Mouse (Mus musculus) limb, embryonic 12.5 days (tissue): ENCODE results near the gene Gm10198. TPM values are rescaled to one million over a fixed set of nuclear protein-coding genes. Genes with fewer than 3 reads are reported as not detected.

Experiments
- ATAC-seq: fragments of 200-750 bp; cut with Nextera tagmentation; 2 replicates; pipeline ENCODE4 v1.8.0; 2017; ENCODE audit warnings: low read depth, moderate TSS enrichment; ENCODE audit not compliant: insufficient number of reproducible peaks, insufficient read depth, low FRiP score, low TSS enrichment
- H3K27ac ChIP-seq: fragments of 300-500 bp; sonication (generic); 2 replicates; pipeline ENCODE4 v1.5.1; 2016; ENCODE audit warnings: mild to moderate bottlenecking, moderate library complexity
- H3K27me3 ChIP-seq: fragments of 300-500 bp; sonication (generic); 2 replicates; pipeline ENCODE4 v1.6.1; 2016; ENCODE audit warnings: mild to moderate bottlenecking, moderate library complexity
- H3K36me3 ChIP-seq: fragments of 300-500 bp; sonication (generic); 2 replicates; pipeline ENCODE4 v1.6.1; 2016; ENCODE audit warnings: mild to moderate bottlenecking, moderate library complexity
- H3K4me1 ChIP-seq: fragments of 300-500 bp; sonication (generic); replicated peaks from 2 replicates; pipeline ENCODE4 v1.6.1; 2016
- H3K4me2 ChIP-seq: fragments of 300-500 bp; sonication (generic); 2 replicates; pipeline ENCODE4 v1.6.1; 2016; ENCODE audit warnings: mild to moderate bottlenecking, moderate library complexity
- H3K4me3 ChIP-seq: fragments of 300-500 bp; sonication (generic); replicated peaks from 2 replicates; pipeline ENCODE4 v1.5.1; 2016; ENCODE audit warnings: mild to moderate bottlenecking
- H3K9ac ChIP-seq: fragments of 300-500 bp; sonication (generic); replicated peaks from 2 replicates; pipeline ENCODE4 v1.6.1; 2016; ENCODE audit warnings: mild to moderate bottlenecking, moderate library complexity
- H3K9me3 ChIP-seq: fragments of 300-500 bp; sonication (generic); 2 replicates; pipeline ENCODE4 v1.6.1; 2016; ENCODE audit warnings: mild to moderate bottlenecking, moderate library complexity
- WGBS: fragments of 180-500 bp; shearing (Covaris S2); methylation state at CpG from one replicate; pipeline ENCODE4 v1.1.7; 2016; 5-methylcytosine and 5-hydroxymethylcytosine counted together
- polyA plus RNA-seq: library from polyadenylated mRNA; unstranded; fragments of >200 nt; fragmentation: Nextera tagmentation; extraction: Ambion mirVana; gene quantifications from 2 replicates; pipeline ENCODE4 v1.2.1, GENCODE M21; 2016

Gm10198 gene
- polyA plus RNA-seq, 1 experiment from 2014 or later = not detected

- no peak overlapping the region for H3K4me2 ChIP-seq
- WGBS = 91% methylated on average over 7 of the region's 7 CpGs
Observed at GRCm38 (mm10) chr13:111598111-111598510, 5.5 kb downstream of the Gm10198 start.

GRCm38 (mm10) chr13:111601383-111601782 lies 8.8 kb downstream of the Gm10198 start:
- no peak overlapping the region for H3K4me3 ChIP-seq
- H3K4me2 ChIP-seq = no peak overlapping the region
- no peak overlapping the region for H3K27ac ChIP-seq
- no peaks in the 10 kb centered on the region for H3K9me3 ChIP-seq
- no peaks in the 10 kb centered on the region for H3K4me1 ChIP-seq
- H3K9ac ChIP-seq = no peak overlapping the region
- no peaks in the 10 kb centered on the region for H3K27me3 ChIP-seq
- WGBS = 69% methylated on average over 4 of the region's 4 CpGs
- ATAC-seq = no peak
- H3K36me3 ChIP-seq = no peaks in the 10 kb centered on the region

More at GRCm38 (mm10) chr13:111598111-111598510, 5.5 kb downstream of the Gm10198 start:
- Histone ChIP-seq H3K9ac (no peak overlapping the region), H3K36me3 (no peaks in the 10 kb centered on the region), H3K4me1 (no peaks in the 10 kb centered on the region), H3K9me3 (no peaks in the 10 kb centered on the region), H3K4me3 (no peak overlapping the region), H3K27ac (no peak overlapping the region), H3K27me3 (no peaks in the 10 kb centered on the region)
- ATAC-seq = no peak

GRCm38 (mm10) chr13:111604826-111605225 lies 12.2 kb downstream of the Gm10198 start:
- Histone ChIP-seq H3K4me3 (no peak overlapping the region), H3K27ac (no peak overlapping the region), H3K9me3 (no peaks in the 10 kb centered on the region), H3K4me2 (no peak overlapping the region), H3K9ac (no peak overlapping the region), H3K4me1 (no peaks in the 10 kb centered on the region), H3K36me3 (no peaks in the 10 kb centered on the region), H3K27me3 (no peaks in the 10 kb centered on the region)
- 90% methylated on average over 5 of the region's 5 CpGs for WGBS
- ATAC-seq = no peak

DNA sequence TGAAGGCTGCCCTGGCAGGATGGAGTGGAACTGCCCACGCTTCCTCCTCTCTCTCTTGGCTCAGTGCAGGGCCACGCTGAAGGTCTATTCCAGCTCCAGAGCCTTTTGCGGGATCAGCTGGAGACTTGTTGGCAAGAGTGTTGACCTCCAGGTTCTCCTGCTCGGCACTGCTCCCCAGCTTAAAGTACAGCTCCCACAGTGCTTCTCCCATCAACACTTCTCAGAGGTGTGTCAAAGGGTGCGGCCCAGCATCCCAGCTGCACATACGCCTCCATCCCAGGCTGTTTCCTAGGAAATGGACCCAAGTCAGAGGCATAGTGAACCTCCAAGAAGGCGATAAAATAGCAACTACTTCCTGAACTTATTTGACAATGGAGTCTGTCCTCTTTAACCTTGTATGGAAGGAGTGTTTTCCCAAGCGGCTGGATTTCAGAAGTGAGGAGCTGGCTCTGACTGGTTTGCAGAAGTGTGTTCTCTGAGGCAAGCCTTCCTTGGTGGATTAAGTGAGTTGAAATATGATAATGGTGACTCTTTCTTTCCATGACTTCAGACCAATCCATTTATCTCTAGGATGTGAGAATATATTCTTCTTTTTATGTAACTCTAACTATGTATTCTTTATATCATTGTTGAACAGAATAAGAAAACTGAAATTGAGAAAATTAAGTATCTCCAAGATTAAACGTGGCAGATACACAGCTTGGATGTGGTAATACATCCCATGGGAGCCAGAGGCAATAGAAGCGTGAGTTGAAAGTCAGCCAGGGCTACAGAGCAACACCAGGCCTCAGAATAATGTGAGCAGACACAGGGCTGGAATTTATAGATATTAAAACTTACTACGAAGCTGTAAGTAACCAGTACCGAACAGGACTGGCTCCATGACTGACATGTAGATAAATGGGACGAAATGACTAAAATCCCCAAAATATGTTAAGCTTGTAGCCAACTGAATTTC lies 23.9 kb downstream of the Gm10198 start:
- WGBS = 76% methylated on average over 13 of the region's 13 CpGs
- ATAC-seq = no peak
- Histone ChIP-seq H3K36me3 (no peaks in the 10 kb centered on the region), H3K4me2 (no peak overlapping the region), H3K27me3 (no peaks in the 10 kb centered on the region), H3K9me3 (no peaks in the 10 kb centered on the region), H3K9ac (no peak overlapping the region), H3K4me1 (no peaks in the 10 kb centered on the region; the same call in 1 of the 2 replicates), H3K4me3 (no peak overlapping the region), H3K27ac (no peak overlapping the region)

GRCm38 (mm10) chr13:111620433-111620832 lies 27.8 kb downstream of the Gm10198 start:
- H3K36me3 ChIP-seq = no peaks in the 10 kb centered on the region
- H3K9ac ChIP-seq = no peak overlapping the region
- H3K9me3 ChIP-seq = no peaks in the 10 kb centered on the region
- H3K4me2 ChIP-seq = no peak overlapping the region
- WGBS = 88% methylated on average over 4 of the region's 4 CpGs
- H3K4me3 ChIP-seq = no peak overlapping the region
- H3K27ac ChIP-seq = no peak overlapping the region
- no peaks in the 10 kb centered on the region; the same call in 1 of the 2 replicates for H3K4me1 ChIP-seq
- H3K27me3 ChIP-seq = no peaks in the 10 kb centered on the region
- no peak for ATAC-seq

DNA sequence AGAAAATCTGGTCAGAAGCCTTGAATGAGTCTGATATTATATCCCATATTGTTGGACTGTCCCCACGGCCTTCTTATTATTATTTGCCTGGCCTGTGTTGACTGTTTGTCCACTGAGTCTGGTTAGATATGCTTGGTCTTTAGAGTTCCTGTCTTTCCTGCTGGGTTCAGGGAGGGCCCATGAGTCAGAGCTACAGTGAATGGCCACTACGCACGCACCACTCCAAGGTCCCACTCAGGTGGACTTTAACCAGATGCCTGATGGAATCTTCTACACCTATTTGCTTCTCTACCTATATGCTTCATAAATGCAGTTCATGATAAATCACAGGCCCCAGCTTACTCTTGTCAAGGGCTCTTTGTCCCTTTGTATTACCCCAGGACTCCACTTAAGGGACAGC lies 29.8 kb downstream of the Gm10198 start:
- Histone ChIP-seq H3K4me2 (no peak overlapping the region), H3K27ac (no peak overlapping the region), H3K4me1 (no peaks in the 10 kb centered on the region), H3K36me3 (no peaks in the 10 kb centered on the region), H3K4me3 (no peak overlapping the region), H3K9me3 (no peaks in the 10 kb centered on the region), H3K27me3 (no peaks in the 10 kb centered on the region), H3K9ac (no peak overlapping the region)
- WGBS = 92% methylated on average over 3 of the region's 3 CpGs
- ATAC-seq = no peak

DNA sequence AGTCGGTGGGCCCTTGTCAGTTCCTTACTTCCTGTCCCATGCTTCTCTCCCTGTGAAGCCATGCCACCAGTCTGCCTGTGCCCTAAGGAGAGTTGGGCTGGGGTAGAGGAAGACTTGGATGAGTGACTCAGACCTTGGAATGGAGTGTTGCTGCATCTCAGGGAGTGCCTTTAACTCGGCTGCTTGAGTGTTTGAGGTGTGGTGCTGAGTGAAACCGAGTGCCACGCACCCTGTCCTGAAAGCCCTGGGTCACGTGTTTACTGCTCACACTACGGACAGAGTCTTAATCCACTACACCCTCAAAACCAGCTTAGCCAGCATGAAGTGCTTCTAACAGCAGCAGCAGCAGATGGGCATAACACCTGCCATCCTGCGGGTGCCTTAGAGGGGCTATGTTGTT lies 30.5 kb downstream of the Gm10198 start:
- no peaks in the 10 kb centered on the region for H3K36me3 ChIP-seq
- no peak overlapping the region for H3K4me2 ChIP-seq
- no peak overlapping the region for H3K27ac ChIP-seq
- H3K27me3 ChIP-seq = no peaks in the 10 kb centered on the region
- 76% methylated on average over 7 of the region's 7 CpGs for WGBS
- H3K4me3 ChIP-seq = no peak overlapping the region
- no peaks in the 10 kb centered on the region for H3K4me1 ChIP-seq
- H3K9ac ChIP-seq = no peak overlapping the region
- no peaks in the 10 kb centered on the region for H3K9me3 ChIP-seq
- no peak for ATAC-seq

GRCm38 (mm10) chr13:111624115-111624514 lies 31.5 kb downstream of the Gm10198 start:
- no peaks in the 10 kb centered on the region for H3K4me1 ChIP-seq
- no peak overlapping the region for H3K4me2 ChIP-seq
- WGBS = 79% methylated on average over 6 of the region's 6 CpGs
- H3K27ac ChIP-seq = no peak overlapping the region
- no peak overlapping the region for H3K9ac ChIP-seq
- no peak overlapping the region for H3K4me3 ChIP-seq
- no peak for ATAC-seq
- H3K27me3 ChIP-seq = no peaks in the 10 kb centered on the region
- no peaks in the 10 kb centered on the region for H3K36me3 ChIP-seq
- no peaks in the 10 kb centered on the region for H3K9me3 ChIP-seq

DNA sequence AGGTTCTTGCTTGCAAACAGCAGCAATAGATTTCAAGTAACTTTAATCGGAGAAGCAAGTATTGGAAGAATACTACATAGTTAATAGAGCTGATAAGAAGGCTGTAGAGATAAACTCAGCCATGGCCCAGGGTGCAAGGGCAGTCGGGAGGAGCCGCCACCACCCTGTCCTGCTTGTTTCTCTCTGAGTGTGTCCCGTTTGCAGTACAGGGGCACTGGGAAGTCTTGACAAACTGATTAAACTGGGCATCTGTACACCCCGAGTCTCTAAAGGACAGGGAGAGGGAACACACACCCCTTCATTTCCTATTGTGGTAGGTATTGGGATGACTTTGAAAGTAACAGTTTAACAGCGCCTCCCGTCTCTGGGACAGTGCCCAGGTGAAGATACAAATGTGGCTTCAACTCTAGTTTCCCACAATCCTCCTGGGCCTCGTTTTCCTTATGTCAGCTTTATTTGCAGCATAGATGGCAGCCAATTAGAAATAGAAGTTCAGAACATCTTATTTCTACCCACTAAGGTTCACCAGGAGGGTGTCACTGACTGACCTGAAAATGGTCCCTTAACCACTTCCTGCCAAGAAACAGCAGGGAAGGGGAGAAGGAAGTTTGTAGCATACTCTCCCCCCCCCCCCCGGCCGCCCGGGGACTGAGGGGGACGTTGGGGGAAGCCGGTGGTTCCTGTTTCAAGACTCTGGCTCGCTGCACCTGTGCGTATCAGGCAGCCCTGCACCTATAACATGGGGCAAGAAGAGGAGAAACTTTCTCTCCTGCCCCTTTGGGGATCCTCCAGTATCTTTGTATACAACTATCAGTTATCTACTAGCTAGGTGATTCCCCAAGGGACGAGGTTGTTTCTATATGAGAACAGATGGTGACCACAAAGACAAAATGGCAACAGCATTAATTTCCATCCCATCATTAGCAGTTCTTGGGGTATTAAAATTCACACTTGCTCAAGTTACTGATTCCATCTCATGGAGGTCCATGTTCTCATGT lies 41.9 kb downstream of the Gm10198 start:
- Histone ChIP-seq H3K4me1 (no peaks in the 10 kb centered on the region), H3K9me3 (no peaks in the 10 kb centered on the region; the same call in 1 of the 2 replicates), H3K27me3 (no peaks in the 10 kb centered on the region), H3K36me3 (no peaks in the 10 kb centered on the region), H3K4me3 (no peak overlapping the region), H3K27ac (no peak overlapping the region), H3K9ac (no peak overlapping the region), H3K4me2 (no peak overlapping the region)
- ATAC-seq = no peak
- WGBS = 89% methylated on average over 16 of the region's 16 CpGs

DNA sequence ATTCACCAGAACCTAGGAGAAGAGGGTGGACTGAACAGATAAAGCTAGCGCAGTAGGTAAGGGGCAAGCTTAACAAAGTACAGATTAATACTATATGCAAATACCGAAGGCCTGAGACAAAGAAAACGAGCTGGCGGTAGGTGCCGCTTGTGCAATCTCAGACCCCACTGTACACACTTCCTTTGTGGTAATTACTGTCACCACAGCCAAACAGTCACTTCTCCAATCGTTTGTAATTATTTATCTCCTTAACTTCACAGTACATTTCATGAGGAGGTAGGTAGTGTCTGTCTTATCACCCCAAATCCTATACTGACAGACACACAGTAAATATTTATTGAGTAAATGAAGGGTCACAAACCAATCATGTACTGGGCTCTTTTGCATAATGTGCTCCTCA lies 47.7 kb downstream of the Gm10198 start:
- Histone ChIP-seq H3K9ac (no peak overlapping the region), H3K27ac (no peak overlapping the region), H3K27me3 (no peaks in the 10 kb centered on the region), H3K9me3 (no peaks in the 10 kb centered on the region; the same call in 1 of the 2 replicates), H3K4me1 (no peaks in the 10 kb centered on the region), H3K36me3 (no peaks in the 10 kb centered on the region), H3K4me2 (no peak overlapping the region), H3K4me3 (no peak overlapping the region)
- no peak for ATAC-seq
- WGBS = 90% methylated on average over 6 of the region's 6 CpGs
